Mouse (Mus musculus) c-Kit-positive CD71-positive TER-119-positive erythroid progenitor cells, embryonic 14.5 days (primary cell): Measurements from ENCODE around the gene Atp6v0b.

Experiments used
- DNase-seq: peaks from one replicate; pipeline ENCODE4 v3.0.0-alpha.2; 2013; ENCODE audit warnings: low spot score

Atp6v0b gene

DNA sequence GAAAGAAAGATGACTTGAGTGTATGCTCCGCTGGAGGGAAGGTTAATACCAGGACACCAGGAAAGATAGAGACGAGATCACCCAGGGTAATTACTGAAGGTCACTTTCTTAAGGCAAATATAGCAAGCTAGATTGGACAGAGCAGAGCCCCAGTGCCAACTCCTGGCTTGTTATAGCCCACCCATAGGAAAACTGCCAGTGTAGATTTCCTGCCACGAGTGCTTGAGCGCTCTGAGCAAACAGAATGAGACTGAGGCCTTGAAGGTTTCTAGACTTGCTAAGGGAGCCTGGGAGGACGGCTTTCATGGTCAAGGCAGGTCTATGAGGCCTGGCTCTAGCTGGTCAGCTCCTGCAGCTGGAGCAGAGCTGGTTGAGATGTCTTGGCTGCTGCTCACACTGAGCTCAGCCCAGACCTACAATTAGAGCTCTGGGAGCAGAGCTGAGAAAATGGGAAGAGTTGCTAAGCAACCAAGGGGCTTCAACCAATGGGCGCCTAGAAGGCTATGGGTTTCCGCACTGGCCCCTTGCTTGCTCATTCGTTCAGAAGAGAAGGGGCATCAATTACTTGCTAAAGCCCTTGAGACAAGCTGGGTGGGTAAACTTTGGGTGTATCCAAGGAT lies 21.8 kb upstream of the Atp6v0b start:
- no peak for DNase-seq

DNA sequence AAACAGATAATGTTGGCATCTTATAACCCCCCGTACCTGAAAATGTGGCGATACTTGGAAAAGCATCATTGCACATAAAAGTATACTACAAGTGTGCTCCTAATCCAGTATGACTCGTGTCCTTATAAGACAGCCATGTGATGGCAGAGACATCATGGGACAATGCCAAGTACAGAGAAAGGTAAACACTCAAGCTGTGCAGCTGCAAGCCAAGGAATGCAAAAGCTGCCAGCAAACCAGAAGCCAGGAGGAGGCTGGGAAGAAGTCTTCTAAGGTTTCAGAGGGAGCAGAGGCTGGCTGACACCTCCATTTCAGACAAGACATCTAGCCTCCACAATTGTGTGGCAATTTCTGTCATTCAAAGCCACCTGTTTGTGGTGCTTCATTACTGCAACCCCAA lies 19.1 kb upstream of the Atp6v0b start:
- no peak for DNase-seq

DNA sequence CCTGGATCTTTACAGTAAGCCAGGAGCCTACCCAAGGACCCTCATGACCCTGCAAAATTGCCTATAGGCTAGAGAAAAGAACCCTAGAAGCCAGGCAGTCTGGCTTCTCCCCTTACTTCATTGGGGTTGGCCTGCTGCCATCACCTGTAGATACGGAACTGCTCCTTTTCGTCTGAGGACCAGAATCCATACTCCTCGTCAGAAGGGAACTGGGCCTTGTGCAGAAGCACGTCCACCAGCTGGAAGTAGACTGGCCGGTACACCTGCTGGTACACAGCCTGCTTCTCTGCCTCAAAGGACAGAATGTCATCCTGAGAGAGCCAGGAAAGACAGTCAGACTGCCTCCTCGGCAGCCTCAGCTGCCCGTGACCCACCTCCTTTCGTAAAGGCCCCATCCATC lies 17.6 kb upstream of the Atp6v0b start:
- no peak for DNase-seq

DNA sequence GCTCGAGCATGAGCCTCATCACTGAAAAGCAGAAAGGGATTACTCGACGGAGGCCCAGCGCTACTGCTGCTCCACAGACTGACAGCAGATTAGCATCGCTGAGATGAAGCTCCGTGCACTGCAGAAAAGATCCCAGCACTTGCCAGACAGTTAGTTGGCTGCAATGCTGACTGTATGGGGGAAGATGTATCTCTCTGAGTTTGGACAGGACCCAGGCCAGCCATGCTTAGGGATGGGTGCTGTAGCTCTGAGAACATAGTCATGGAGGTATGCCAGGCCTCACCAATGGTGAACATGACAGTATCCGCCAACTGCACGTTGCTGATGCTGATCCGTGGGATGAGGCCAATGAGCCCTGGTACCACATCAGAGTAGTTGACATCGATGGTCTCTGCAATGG lies 17.0 kb upstream of the Atp6v0b start:
- no peak for DNase-seq

DNA sequence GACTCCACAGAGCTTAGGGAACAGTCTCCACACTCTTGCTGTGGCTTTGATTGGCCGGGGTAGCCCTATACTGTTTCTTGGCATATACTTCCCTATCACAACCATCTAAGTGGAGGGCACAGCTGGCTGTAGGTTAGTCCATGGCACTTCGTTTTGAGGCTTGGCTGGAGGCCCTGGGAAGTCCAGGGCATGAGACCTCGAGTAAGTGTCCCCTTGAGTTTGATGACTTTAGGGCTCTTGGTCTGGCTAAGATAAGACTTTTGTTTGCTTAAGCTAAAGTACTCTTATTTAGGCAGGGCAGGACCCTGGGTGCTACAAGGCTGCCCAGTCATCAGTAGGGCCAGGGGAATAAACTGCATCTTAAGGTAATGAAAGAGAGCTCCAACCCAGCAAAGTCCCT lies 11.0 kb upstream of the Atp6v0b start:
- no peak for DNase-seq

DNA sequence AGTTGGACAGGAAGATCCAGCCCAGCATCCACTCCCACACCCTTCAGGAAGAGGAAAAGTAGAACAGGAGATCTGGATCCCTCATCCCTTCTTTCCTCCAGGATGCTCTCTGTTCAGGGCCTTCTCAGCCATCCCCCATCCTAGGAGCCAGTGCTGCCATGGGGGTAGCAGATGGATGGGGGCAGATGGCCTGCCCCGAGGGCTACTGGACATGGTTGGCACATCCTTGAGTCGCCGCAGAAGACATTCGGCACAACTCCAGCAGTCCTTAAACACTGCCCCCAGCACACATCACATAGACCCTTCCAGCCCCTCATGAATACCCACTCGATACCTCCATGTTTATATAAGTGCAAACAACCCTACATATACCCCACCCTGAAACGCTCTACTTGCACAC lies 8.9 kb upstream of the Atp6v0b start:
- DNase-seq: no peak

DNA sequence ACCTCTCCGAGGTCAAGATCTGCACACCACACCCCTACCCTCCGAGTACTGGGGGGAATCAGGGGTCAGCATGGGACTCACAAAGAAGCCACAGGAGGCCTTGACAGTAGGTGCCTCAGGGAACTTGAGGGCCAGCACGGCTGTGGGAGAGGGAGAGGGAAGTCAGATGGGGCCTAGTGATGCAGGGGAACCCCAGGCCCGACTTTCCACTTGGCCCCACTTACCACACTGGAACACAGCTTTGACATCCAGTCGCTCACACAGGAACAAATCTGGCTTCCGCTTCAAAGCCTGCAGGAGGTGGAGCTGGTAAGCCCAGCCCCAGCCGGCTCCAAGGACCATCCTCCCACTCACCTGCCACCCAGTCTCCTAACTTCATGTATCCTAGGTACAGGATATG lies 8.2 kb upstream of the Atp6v0b start:
- DNase-seq: no peak

DNA sequence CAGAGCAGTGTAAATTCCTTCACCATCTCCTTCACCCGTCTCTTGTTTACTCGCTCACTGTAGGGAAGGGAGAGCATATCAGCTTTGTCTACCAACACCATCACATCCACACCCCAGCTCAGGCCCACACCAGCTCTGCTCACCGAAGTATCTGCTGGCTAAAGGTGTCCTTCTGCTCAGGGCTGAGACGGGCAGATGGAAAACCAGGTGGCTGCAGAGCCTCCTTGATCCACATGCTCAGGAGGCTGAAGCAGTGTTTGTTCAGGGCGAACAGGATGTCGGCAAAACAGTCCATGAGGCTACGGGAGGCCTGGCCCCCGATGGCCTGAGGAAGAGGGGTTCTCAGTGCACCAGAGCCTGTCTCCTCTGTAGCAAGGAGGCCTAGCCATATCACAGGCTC lies 7.5 kb upstream of the Atp6v0b start:
- DNase-seq: no peak

DNA sequence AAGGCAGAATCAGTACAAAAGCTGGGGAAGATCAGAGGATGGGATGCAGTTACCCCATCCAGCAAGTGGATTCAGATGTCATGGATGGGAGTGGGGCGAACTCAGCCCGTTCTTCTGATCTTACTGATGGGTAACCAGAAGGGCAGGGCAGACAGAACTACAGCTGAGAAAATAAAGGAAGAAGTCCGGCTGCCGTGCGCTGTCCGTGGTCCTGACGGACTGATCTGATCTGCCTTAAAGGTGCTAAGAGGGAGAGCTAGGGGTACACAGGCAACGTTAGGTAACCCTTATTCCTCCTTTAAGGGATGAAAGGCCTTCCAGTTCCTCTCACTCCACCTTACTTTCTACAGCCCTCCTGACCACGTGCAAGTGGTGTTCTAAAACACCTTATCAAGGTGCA lies 6.2 kb upstream of the Atp6v0b start:
- no peak for DNase-seq

DNA sequence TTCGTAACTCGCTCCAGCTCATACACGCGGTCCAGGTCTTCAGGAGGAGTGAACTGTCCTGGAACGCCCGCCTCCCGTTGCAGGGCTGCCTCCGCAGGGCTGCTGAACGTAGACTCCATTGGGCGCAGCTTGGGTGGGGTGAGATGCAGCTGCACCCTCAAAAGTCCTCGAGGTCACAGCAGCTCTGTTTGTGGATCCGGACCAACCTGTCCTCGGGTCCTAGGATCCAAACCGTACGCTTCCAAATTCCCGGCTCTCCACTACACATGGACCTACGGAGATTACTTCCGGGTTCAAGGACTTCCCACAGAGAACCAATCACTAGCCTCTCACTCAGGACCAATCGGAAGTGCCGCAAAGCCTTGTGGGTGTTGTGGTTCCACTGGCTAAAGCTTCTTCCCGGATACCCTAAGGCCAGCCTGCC lies 4.6 kb upstream of the Atp6v0b start, which contains the start of gene Dph2:
Gene Dph2, minus strand, starts transcription at position 295 of the 424 bp plus-strand sequence.
- peak; percentile 82 for DNase-seq

DNA sequence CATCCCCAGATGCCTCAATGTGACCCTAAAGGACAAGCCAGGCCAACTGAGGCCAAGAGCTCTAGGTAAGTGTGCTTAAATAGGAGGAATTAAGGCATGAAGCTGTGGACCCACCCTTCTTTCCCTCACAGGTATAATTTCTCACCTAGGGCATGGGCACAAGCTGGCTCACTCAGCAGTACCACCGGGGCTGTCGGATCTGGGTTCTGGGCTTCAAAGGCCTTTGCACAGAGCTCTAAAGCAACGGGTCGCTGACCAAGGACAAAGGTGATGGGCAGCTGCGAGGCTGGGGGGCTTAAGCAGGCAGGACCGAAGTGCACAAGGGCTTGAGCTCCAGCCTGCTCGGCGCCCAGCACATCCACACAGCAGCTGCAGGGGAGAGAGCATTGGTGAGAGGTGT lies 3.6 kb upstream of the Atp6v0b start:
- no peak for DNase-seq

DNA sequence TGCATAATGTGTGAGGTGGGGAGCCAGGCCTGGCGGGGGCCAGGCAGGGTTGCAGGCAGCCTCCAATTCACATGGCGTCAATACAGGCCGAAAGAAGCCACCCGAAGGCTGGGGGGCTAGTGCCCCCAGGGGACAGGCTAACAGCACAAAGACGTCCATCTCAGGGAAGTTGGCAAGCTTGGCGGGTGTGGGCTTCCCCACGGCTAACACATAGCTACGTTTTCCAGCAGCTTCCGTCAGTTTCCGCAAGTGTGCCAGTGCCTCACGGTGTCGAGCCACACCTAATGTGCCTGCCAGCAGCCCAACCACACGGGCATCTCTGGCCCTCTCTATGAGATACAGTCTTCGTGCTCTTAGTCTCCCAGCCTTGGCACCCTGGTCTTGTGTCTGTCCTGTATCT lies 2.9 kb upstream of the Atp6v0b start:
- DNase-seq: no peak

DNA sequence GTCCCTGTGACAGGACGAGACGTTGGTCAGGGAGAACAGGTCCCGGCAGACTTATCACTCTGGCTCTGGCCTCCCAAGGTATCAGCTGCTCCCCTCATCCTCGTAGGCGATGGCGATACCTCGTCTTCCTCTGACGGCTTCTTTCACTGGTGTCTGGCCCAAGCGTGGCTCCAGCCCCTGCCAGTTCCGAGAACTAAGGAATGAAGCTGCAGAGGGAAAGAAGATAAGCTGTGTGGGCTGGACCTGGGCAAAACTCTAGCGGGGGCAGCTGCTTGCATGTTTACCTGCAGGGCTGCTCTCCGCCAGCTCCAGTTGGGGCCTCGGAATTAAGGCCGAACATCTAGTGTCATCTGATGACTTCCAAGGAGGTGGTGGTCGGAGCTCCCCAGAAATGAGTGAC lies 2.3 kb upstream of the Atp6v0b start:
- no peak for DNase-seq

DNA sequence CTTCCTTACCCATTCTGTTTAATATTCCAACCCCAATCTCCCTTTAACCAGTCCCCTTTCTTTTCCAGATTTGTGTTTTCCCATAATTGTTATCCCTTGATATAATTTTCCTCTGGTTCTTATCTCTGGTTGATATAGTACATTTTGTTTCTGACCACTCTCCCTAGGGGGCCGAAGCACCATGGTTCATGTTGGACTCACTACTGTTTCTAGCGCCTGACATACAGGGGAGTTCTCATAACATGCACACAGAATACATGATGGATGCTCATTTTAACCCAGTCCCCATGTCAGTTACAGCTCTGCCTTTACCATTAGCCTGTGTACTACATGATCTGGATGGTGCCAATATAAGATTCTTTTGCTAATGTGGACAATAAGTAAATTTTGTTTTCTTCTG lies 787 bp upstream of the Atp6v0b start:
- DNase-seq: no peak

DNA sequence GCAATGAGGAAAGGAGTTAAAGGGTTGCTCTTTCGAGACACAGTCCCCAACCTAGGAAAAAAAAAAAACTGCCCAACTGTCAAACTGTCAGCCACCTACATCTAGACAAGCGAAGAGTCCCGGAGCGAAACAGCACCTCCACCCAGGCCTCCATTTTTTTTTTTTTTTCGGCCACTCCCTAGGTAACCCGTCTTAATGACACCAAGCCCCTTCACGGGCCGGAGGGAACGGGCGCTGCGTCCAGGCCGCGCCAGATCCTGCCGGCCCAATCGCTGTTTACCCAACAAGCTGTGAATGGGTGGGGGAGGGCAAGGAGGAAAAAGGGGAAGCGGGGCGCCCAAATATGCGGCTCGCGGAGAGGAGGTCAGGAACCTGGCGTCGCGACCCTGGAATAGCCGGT lies 489 bp downstream of the Atp6v0b start:
- no peak for DNase-seq

DNA sequence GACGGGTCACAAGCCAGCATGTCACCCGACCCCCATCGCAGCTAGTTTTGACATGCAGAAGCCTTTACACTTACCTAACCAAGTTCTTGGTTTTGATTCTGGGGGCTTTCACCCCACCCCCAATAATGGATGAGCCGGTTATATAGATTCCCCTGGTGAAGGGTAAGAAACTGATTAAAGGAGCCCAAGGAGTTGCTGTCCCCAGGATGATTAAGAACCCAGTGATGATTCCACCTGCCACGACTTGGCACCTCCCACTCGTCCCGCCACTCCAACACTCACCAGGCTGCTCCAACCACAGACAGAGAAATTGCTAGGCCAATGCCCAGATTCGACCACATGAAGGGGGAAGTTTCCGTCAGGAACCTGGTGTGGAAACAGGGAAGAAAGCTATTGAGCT lies 1.1 kb downstream of the Atp6v0b start:
- no peak for DNase-seq

DNA sequence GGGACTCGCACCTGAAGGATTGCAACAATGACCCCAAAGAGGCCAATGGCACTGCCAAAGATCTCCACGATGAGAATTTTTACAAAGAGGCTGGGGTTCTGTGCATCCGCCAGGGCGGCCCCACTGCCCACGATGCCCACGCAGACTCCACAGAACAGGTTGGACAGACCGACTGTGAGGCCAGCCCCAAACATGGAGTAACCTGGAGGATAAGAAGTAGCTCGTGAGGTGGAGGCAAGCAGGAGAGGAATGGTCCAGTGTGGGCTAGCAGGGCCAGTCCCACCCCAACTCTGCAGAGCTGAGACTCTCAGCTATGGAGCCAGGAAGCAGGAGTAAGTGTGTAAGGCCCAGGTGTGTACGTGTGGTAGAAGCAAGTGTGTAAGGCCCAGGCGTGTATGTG lies 2.0 kb downstream of the Atp6v0b start:
- no peak for DNase-seq

DNA sequence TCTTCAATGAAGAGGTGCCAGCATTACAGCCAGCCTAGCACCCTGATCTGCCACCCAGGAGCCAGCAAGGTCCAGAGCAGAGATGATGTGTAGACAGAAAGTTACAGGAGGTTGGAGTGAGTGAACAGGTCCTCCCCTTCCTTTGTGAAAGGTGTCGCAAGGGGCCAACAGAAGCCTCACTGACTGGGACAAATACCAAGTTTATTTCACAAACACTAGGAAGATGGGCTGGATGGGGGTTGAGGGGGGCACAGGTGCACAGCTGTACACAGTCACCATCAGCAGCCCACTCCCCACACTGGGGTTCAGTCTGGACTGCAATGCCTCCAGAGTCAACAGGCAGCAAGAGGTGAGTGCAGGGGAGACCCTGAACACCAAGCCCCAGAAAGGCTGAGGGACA lies 3.0 kb downstream of the Atp6v0b start:
- DNase-seq: no peak

DNA sequence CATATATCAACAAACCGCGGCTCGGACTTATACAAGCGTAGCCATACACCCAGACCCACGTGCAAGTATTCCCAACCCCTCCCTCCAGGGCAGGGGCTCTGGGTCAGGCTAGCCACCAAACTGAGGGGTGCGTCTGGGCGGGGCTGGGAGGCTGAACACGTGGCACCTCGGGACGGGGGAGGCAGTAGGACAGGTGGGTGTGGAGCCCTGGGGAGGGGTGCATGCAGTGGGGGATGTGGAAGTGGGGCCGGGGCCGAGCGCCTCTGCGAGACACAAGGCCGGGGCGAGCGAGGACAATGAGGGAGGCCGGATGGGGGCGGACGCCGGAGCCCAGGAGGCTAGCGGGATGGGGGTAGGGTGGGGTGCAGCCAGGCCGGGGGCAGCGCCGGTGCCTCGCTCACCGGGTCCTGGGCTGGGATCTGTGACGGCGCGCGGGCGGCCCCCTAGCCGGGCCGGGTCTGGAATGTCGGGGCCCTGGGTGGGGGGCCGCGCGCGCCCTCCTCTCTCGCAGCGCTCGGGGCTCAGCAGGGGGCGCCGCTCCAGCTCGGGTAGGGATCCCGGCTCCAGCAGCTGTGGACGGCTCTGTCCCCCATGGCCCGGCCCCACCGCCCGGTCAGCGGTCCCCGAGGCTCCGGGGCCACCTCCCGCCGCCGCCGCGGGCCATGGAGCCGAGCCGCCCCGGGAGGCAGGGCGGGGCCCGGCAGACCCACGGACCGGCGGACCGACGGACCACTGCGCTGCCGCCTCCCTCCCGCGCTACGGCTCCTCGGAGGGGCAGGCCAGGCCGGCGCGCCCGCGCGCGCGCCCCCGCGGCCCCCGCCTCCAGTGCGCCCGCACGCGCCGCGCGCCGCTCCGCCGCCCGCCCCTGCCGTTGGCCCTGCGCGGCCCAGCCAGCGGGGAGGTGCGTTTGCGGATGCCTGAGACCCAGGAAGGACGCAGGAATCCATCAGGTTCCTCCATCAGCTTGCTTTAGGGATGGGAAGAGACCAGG lies 4.1 kb downstream of the Atp6v0b start, which contains the start of gene B4galt2:
Gene B4galt2, minus strand, starts transcription at position 787 of the 991 bp plus-strand sequence.
- no peak for DNase-seq

DNA sequence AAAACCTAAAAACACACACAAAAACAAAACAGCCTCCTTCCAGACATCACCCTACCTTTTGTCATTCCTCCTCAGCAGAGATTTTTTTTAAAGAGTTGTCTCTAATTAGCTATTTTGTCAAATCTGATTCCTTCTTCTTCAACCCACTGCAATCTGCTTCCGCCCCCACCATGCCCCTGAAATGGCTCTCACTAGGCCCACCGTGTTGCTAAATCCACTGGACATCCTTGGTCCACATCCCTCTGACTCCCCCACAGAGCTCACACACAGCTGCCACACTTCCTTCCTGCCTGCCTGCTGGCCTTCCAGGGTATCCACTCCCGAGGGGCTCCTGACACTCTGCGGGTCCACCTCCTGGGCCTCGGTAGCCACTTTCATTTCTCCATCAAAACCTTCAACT lies 8.4 kb downstream of the Atp6v0b start:
- no peak for DNase-seq

DNA sequence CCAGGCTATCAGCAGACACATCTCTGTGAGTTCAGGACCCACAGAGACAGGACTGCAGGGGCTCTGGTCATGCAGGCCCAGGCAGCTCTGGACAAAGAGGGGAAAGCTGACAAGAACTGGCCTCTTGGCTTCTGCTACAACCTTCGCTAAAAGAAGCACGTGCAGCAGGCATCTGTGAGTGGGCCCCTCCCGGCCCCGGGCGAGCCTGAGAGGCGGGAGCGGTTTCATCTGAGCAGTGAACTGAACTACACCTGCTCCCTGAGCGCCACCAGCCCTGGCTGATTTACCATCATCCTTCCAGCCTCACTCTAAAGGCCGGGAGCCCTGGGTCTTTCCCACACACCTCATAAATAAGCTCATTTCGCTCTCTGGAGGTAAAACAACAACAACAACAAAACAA lies 8.8 kb downstream of the Atp6v0b start:
- no peak for DNase-seq

DNA sequence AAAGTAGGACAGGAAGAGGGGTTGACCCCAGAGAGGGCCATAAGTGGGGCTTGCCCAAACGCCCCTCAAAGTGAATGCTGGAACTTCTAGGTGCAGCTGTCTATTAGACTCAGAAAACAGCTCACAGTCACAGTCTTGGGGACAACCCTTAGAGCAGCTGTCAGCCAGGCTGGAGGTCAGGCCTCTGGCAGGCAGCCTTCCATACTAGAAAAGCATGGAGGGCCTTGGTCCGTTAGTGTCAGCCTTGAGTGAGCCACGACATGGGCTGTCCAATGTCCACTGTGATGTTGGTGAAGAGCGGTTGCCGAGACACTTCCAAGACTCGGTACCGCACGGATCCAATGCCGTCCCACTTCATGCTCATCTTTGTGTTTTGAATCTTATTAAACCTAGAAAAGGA lies 13.5 kb downstream of the Atp6v0b start:
- no peak for DNase-seq

DNA sequence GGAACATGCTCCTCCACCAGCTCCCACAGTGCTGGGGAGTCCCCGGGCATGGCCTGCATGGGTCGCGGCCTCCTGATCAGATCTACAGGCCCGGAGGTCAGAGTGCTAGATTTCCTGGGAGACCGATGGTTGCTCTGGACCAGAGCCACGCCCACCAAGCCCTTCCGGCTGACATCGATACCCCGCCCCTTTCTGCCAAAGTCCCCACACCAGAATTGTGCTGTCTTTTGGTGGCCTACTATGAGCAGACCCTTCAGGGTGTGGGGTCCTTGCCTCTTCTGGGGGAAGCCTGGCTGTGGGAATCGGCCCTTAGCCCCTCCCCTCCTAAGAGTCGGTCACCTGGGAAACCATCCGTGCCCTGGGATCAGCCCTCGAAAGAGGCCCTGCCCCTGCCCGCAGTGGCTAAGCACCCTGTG lies 14.7 kb downstream of the Atp6v0b start, which contains the start of gene Ccdc24:
Gene Ccdc24, minus strand, starts transcription at position 87 of the 416 bp plus-strand sequence.
- no peak for DNase-seq
